Comparison of ENCODE assay signal across 15 mouse cellular contexts in genomic region chr10:13092996-13093395, GRCm38 (mm10). TPM values are rescaled to one million over a fixed set of nuclear protein-coding genes. Genes with fewer than 3 reads are reported as not detected.
DNase-seq lines count a peak whose midpoint lies in the region; ATAC-seq and TF ChIP-seq lines count a peak whose summit lies in the region.
"Had no signal": no experiment of that assay in that cellular context is flagged by ENCODE, and none has a peak within 500 bp of the region (broad histone marks: within the 10 kb centered on the region; RNA-seq: fewer than 3 reads in every experiment).

No protein-coding gene starts in this region.

- no peak for TF ChIP-seq CTCF in midbrain, postnatal 0 days (IDR thresholded peaks at IDR 0.05)

- peaks cover 2% of the 10 kb centered on the region for H3K4me1 ChIP-seq in heart, embryonic 16.5 days (ENCODE audit: control insufficient read depth, insufficient read depth, low read length)
- H3K4me1 ChIP-seq in midbrain, embryonic 11.5 days (ENCODE audit: control insufficient read depth, insufficient read depth, low read length): no peaks in the 10 kb centered on the region; the same call in 1 of the 2 replicates
- no peaks in the 10 kb centered on the region for H3K4me1 ChIP-seq in midbrain, postnatal 0 days (ENCODE audit: insufficient read depth, low read length)
- H3K4me1 ChIP-seq in intestine, embryonic 15.5 days (replicated peaks): no peaks in the 10 kb centered on the region
- peaks cover 4% of the 10 kb centered on the region; the same call in 1 of the 2 replicates for H3K4me1 ChIP-seq in stomach, embryonic 16.5 days (ENCODE audit: control insufficient read depth, insufficient read depth, low read length)

- no peaks in the 10 kb centered on the region for H3K27me3 ChIP-seq in heart, embryonic 16.5 days (ENCODE audit: control insufficient read depth, insufficient read depth, low read length)
- no peaks in the 10 kb centered on the region for H3K27me3 ChIP-seq in midbrain, embryonic 11.5 days (ENCODE audit: control insufficient read depth, insufficient read depth, low read length)
- no peaks in the 10 kb centered on the region for H3K27me3 ChIP-seq in midbrain, postnatal 0 days (ENCODE audit: insufficient read depth, low read length)
- no peaks in the 10 kb centered on the region for H3K27me3 ChIP-seq in intestine, embryonic 15.5 days (replicated peaks)
- no peaks in the 10 kb centered on the region for H3K27me3 ChIP-seq in stomach, embryonic 16.5 days (ENCODE audit: control insufficient read depth, insufficient read depth, low read length)
- H3K27me3 ChIP-seq: Patski had no signal

- H3K36me3 ChIP-seq in heart, embryonic 16.5 days (ENCODE audit: control insufficient read depth, insufficient read depth): peaks cover 4% of the 10 kb centered on the region; the same call in 1 of the 2 replicates
- no peaks in the 10 kb centered on the region for H3K36me3 ChIP-seq in midbrain, embryonic 11.5 days (ENCODE audit: control insufficient read depth, insufficient read depth, low read length)
- no peaks in the 10 kb centered on the region for H3K36me3 ChIP-seq in midbrain, postnatal 0 days (ENCODE audit: insufficient read depth, low read length)
- no peaks in the 10 kb centered on the region for H3K36me3 ChIP-seq in intestine, embryonic 15.5 days
- no peaks in the 10 kb centered on the region for H3K36me3 ChIP-seq in stomach, embryonic 16.5 days (ENCODE audit: control insufficient read depth, insufficient read depth, low read length)

- H3K9ac ChIP-seq in heart, embryonic 16.5 days (ENCODE audit: low read length): peak overlapping the region; percentile 56
- H3K9ac ChIP-seq in midbrain, embryonic 11.5 days (ENCODE audit: low read length): no peak overlapping the region
- H3K9ac ChIP-seq in midbrain, postnatal 0 days (replicated peaks; ENCODE audit: low read length, poor library complexity, severe bottlenecking): no peak overlapping the region
- no peak overlapping the region for H3K9ac ChIP-seq in intestine, embryonic 15.5 days
- H3K9ac ChIP-seq in stomach, embryonic 16.5 days (ENCODE audit: low read length): no peak overlapping the region

- 52% methylated on average over 3 of the region's 3 CpGs for WGBS in heart, embryonic 16.5 days
- WGBS in midbrain, embryonic 11.5 days: 75% methylated on average over 3 of the region's 3 CpGs
- WGBS in midbrain, postnatal 0 days: 59% methylated on average over 3 of the region's 3 CpGs
- 59% methylated on average over 3 of the region's 3 CpGs for WGBS in intestine, embryonic 15.5 days
- 55% methylated on average over 3 of the region's 3 CpGs for WGBS in stomach, embryonic 16.5 days

- DNase-seq in heart, adult 8-10 months (ENCODE audit: low spot score): no peak
- DNase-seq in midbrain, embryonic 11.5 days (ENCODE audit: low spot score, missing footprints): no peak
- DNase-seq in midbrain, postnatal 0 days (ENCODE audit: low spot score): no peak
- no peak for DNase-seq in ovary, postnatal 36 days (ENCODE audit: low spot score)
- DNase-seq in testis, postnatal 14 days (ENCODE audit: low spot score): no peak
- DNase-seq: cerebellum, adult 8-10 months; gastrocnemius, postnatal 10 days; kidney, postnatal 10 days; thymus, adult 18-20 months had no signal

- peak overlapping the region; percentile 46 for H3K4me3 ChIP-seq in heart, embryonic 16.5 days (ENCODE audit: low read length)
- peak overlapping the region; percentile 9; the same call in 1 of the 2 replicates for H3K4me3 ChIP-seq in midbrain, embryonic 11.5 days (ENCODE audit: low read depth, low read length)
- H3K4me3 ChIP-seq in midbrain, postnatal 0 days (ENCODE audit: low read depth, low read length): no peak overlapping the region
- H3K4me3 ChIP-seq in intestine, embryonic 15.5 days (replicated peaks): peak overlapping the region; percentile 18; the same call in 1 of the 2 replicates
- H3K4me3 ChIP-seq in stomach, embryonic 16.5 days (replicated peaks; ENCODE audit: low read length): peak overlapping the region; percentile 40
- H3K4me3 ChIP-seq: myocyte had no signal

- H3K4me2 ChIP-seq in heart, embryonic 16.5 days (ENCODE audit: low read depth, low read length): peak overlapping the region; percentile 59
- peak overlapping the region; percentile 34 for H3K4me2 ChIP-seq in midbrain, embryonic 11.5 days
- H3K4me2 ChIP-seq in midbrain, postnatal 0 days (ENCODE audit: low read depth, low read length, poor library complexity, severe bottlenecking): no peak overlapping the region
- H3K4me2 ChIP-seq in intestine, embryonic 15.5 days (replicated peaks): no peak overlapping the region; the same call in 1 of the 2 replicates
- H3K4me2 ChIP-seq in stomach, embryonic 16.5 days (ENCODE audit: low read depth, low read length): peak overlapping the region; percentile 46

- no peak for ATAC-seq in heart, embryonic 16.5 days (replicated peaks; ENCODE audit: extremely low read depth, insufficient read depth, low FRiP score)
- ATAC-seq in midbrain, embryonic 11.5 days (ENCODE audit: low FRiP score): no peak
- no peak for ATAC-seq in midbrain, postnatal 0 days (ENCODE audit: low FRiP score)
- ATAC-seq in intestine, embryonic 15.5 days: no peak
- ATAC-seq in stomach, embryonic 16.5 days (ENCODE audit: insufficient read depth, low FRiP score): no peak
- ATAC-seq: CD4-positive, CD25-positive, alpha-beta regulatory T cell, adult 4 months; Patski had no signal

- H3K27ac ChIP-seq in heart, embryonic 16.5 days (ENCODE audit: low read length): no peak overlapping the region
- no peak overlapping the region for H3K27ac ChIP-seq in midbrain, embryonic 11.5 days (ENCODE audit: low read depth, low read length)
- no peak overlapping the region for H3K27ac ChIP-seq in midbrain, postnatal 0 days (ENCODE audit: low read depth, low read length)
- H3K27ac ChIP-seq in intestine, embryonic 15.5 days: no peak overlapping the region
- no peak overlapping the region; the same call in 1 of the 2 replicates for H3K27ac ChIP-seq in stomach, embryonic 16.5 days (ENCODE audit: low read length)

- H3K9me3 ChIP-seq in heart, embryonic 16.5 days (replicated peaks; ENCODE audit: control insufficient read depth, low read length): peaks cover 21% of the 10 kb centered on the region
- H3K9me3 ChIP-seq in midbrain, embryonic 11.5 days (ENCODE audit: control insufficient read depth, low read length): peaks cover 31% of the 10 kb centered on the region
- H3K9me3 ChIP-seq in midbrain, postnatal 0 days (ENCODE audit: low read length): no peaks in the 10 kb centered on the region
- peaks cover 7% of the 10 kb centered on the region; the same call in 1 of the 2 replicates for H3K9me3 ChIP-seq in intestine, embryonic 15.5 days
- H3K9me3 ChIP-seq in stomach, embryonic 16.5 days (replicated peaks; ENCODE audit: control insufficient read depth, low read length): peaks cover 20% of the 10 kb centered on the region

RNA-seq across cellular contexts. Expression of gene Plagl1, which starts 32.7 kb away (rescaled TPM):
- 159 and 181 TPM in 2 replicates for polyA plus RNA-seq in heart, embryonic 16.5 days (2015; fragmentation: Nextera tagmentation; extraction: Ambion mirVana)
- total RNA-seq in heart, adult 8-10 months (2022): 1 to 10 TPM; 4.1 to 9.4 (median 6.5) TPM
- polyA plus RNA-seq in midbrain, embryonic 11.5 days (2014; fragmentation: Nextera tagmentation; extraction: Ambion mirVana): 129 and 142 TPM in 2 replicates
- 39.0 and 122 TPM in 2 replicates for total RNA-seq in midbrain, postnatal 0 days (2014; rRNA removed)
- polyA plus RNA-seq in midbrain, postnatal 0 days (2015; fragmentation: Nextera tagmentation; extraction: Ambion mirVana): 16.1 and 20.1 TPM in 2 replicates
- polyA plus RNA-seq in intestine, embryonic 15.5 days (2015; fragmentation: Nextera tagmentation; extraction: Ambion mirVana): 138 and 157 TPM in 2 replicates
- 259 and 283 TPM in 2 replicates for polyA plus RNA-seq in stomach, embryonic 16.5 days (2015; fragmentation: Nextera tagmentation; extraction: Ambion mirVana)

Comparison
In these comparisons a context has a peak if more than half of its experiments do, and no peak if none do; other contexts are left out.
1. H3K4me2 ChIP-seq: peak in heart, embryonic 16.5 days (single experiment), midbrain, embryonic 11.5 days (single experiment) and stomach, embryonic 16.5 days (single experiment); none in midbrain, postnatal 0 days (single experiment) and intestine, embryonic 15.5 days (single experiment).